Mouse (Mus musculus): ENCODE measurements around the gene 1700129C05Rik. TPM values are rescaled to one million over a fixed set of nuclear protein-coding genes. Genes with fewer than 3 reads are reported as not detected.

The 1700129C05Rik gene
- polyA plus RNA-seq (2015; fragmentation: Illumina TruSeq; extraction: RNeasy Lipid Tissue Mini Kit (QIAGEN cat#74804); ENCODE audit: insufficient read depth, low read depth, low replicate concordance) = not detected

DNA sequence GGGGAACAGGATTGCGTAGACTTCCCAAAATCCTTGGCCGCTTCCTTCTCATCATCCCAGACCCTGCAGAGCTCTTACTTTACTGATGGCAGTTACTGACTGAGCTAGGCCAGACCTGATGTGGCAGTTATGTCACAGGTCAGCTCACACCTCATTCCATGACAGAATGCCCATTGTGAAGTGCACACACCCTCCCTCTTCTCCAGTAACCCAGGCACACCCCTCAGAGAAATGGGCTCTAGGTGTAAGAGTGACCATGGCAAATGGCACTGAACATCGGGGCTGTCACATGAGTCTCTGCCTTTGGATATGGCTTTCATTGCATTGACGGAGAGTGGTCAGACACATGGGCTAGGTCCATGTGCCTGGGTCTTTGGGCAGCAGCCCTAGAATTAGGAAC, at the start of gene 1700129C05Rik:
1700129C05Rik (minus strand) TSS at position 101 of the 400 bp plus-strand sequence.

DNA sequence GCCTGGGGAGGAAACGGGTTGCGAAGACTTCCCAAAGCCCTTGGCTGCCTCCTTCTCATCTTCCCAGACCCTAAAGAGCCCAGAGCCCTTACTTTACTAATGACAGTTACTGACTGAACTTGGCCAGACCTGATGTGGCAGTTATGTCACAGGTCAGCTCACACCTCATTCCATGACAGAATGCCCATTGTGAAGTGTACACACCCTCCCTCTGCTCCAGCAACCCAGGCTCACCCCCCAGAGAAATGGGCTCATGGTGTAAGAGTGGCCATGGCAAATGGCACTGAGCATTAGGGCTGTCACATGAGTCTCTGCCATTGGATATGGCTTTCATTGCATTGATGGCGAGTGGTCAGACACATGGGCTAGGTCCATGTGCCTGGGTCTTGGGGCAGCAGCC, 36.0 kb upstream of the 1700129C05Rik start, which contains the start of gene Gm5142:
Gm5142 (minus strand) TSS at position 101 of the 400 bp plus-strand sequence.

Other genes starting within 250 kb of the 1700129C05Rik start
- not detected for gene Gm5142, start 35.9 kb upstream of the 1700129C05Rik start, polyA plus RNA-seq (2015; fragmentation: Illumina TruSeq; extraction: RNeasy Lipid Tissue Mini Kit (QIAGEN cat#74804); ENCODE audit: insufficient read depth, low read depth, low replicate concordance)
- 12.9 TPM for gene Rcbtb1, start 58.3 kb upstream of the 1700129C05Rik start, polyA plus RNA-seq (2015; fragmentation: Illumina TruSeq; extraction: RNeasy Lipid Tissue Mini Kit (QIAGEN cat#74804); ENCODE audit: insufficient read depth, low read depth, low replicate concordance)
- gene Gm6904, start 117.3 kb upstream of the 1700129C05Rik start, polyA plus RNA-seq (2015; fragmentation: Illumina TruSeq; extraction: RNeasy Lipid Tissue Mini Kit (QIAGEN cat#74804); ENCODE audit: insufficient read depth, low read depth, low replicate concordance) = not detected
- not detected for gene Phf11a, start 154.6 kb upstream of the 1700129C05Rik start, polyA plus RNA-seq (2015; fragmentation: Illumina TruSeq; extraction: RNeasy Lipid Tissue Mini Kit (QIAGEN cat#74804); ENCODE audit: insufficient read depth, low read depth, low replicate concordance)
- gene Phf11b, start 198.5 kb upstream of the 1700129C05Rik start, polyA plus RNA-seq (2015; fragmentation: Illumina TruSeq; extraction: RNeasy Lipid Tissue Mini Kit (QIAGEN cat#74804); ENCODE audit: insufficient read depth, low read depth, low replicate concordance) = not detected
- 7.0 TPM for gene Phf11d, start 222.6 kb upstream of the 1700129C05Rik start, polyA plus RNA-seq (2015; fragmentation: Illumina TruSeq; extraction: RNeasy Lipid Tissue Mini Kit (QIAGEN cat#74804); ENCODE audit: insufficient read depth, low read depth, low replicate concordance)

All from pancreas, adult 10 weeks (tissue).